Mouse (Mus musculus): Measurements from ENCODE around the gene Ralgapb. TPM values are rescaled to one million over a fixed set of nuclear protein-coding genes. Genes with fewer than 3 reads are reported as not detected.

The Ralgapb gene
- polyA plus RNA-seq, 1 experiment from 2014 or later = 32.4 TPM

DNA sequence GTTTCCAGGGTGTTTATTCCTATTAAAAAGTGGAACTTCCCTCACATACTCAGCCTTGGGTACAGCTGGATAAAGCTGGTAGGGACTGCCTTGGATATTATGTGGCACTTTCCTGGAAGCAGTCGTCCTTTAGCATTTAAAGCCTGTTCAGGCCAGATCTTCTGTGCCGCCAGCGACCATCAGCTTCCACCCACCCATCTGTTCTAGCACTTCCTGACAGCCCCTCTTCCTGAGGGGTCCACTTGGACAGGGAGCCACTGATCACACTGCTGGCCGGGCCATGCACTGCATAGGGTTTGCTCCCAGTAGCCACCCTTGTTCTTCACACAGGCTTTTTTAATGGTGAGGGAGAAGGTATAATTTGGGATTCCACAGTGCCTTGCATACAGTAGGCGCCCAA, 88.8 kb downstream of the Ralgapb start:
- Histone ChIP-seq H3K36me3 (ENCODE audit: control insufficient read depth, insufficient read depth, low read length) (0 out of 2 replicates have a peak, but pooled peaks cover 2% of the 10 kb centered on the region), H3K4me3 (ENCODE audit: low read depth, low read length) (no peak overlapping the region), H3K9ac (ENCODE audit: low read depth, low read length) (no peak overlapping the region), H3K9me3 (ENCODE audit: control insufficient read depth, low read length) (no peaks in the 10 kb centered on the region), H3K4me2 (replicated peaks; ENCODE audit: low read depth, low read length) (no peak overlapping the region), H3K27me3 (ENCODE audit: control insufficient read depth, insufficient read depth, low read length) (no peaks in the 10 kb centered on the region), H3K4me1 (replicated peaks; ENCODE audit: control insufficient read depth, insufficient read depth, low read length) (no peaks in the 10 kb centered on the region), H3K27ac (ENCODE audit: low read depth, low read length) (no peak overlapping the region)
- ATAC-seq (ENCODE audit: low FRiP score) = no peak
- WGBS = 87% methylated on average over 5 of the region's 5 CpGs
- DNase-seq (ENCODE audit: low spot score) = no peak

DNA sequence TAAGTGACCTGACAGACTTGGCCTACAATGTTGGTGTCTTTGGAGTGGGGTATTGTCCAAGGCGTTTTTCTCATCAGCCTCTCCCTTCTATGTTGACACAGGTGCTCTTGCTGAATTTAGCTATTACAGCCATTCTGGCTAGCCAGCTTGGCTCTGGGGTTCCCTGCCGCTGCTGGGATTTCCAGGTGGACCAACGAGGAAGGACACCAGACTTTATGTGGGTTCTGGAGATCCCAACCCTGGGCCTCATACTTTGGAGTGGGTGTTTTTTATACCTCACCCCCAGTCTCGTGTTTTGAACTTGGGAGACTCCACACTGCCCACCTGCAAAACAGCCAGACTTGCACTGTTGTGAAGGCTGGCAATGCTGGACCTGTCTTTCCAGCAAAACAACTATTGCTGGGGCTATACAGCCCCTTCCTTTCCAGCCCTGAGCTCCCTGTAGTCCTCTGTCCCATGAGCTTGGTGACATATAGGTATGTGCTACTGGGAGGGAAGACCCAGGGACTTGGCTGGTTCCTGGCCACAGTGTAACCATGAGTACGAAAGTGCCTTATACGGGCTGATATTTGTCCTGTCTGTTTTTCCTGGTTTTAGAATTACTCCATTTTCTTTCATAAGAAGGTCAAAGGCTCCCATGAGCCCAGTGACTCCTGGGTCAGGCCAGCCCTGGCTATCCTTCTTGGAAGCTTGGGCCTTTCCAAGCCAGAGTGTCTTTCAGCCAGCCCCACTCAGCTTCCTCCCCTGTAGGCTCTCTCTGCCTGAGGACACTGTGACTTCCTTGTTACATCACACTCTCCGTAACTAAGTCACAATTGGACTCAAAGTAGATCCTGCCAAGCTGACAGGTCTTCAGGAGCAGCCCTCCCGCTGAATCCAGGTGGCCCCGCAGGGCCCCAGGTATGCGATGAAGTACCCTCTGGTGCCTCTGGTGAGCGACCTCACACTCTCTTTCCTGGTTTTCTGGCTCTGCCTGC, 92.5 kb downstream of the Ralgapb start, which contains the start of gene Adig:
Gene Adig (plus strand): TSS at position 777 of the 977 bp plus-strand sequence.
- Histone ChIP-seq H3K27ac (ENCODE audit: low read depth, low read length) (no peak within 1 kb of the TSS), H3K27me3 (ENCODE audit: control insufficient read depth, insufficient read depth, low read length) (no peaks in the 10 kb centered on the region), H3K4me1 (replicated peaks; ENCODE audit: control insufficient read depth, insufficient read depth, low read length) (no peaks in the 10 kb centered on the region), H3K36me3 (ENCODE audit: control insufficient read depth, insufficient read depth, low read length) (no peaks in the 10 kb centered on the region), H3K4me2 (replicated peaks; ENCODE audit: low read depth, low read length) (no peak within 1 kb of the TSS), H3K9ac (ENCODE audit: low read depth, low read length) (no peak within 1 kb of the TSS), H3K4me3 (ENCODE audit: low read depth, low read length) (no peak within 1 kb of the TSS), H3K9me3 (ENCODE audit: control insufficient read depth, low read length) (no peaks in the 10 kb centered on the region)
- no peak for ATAC-seq (ENCODE audit: low FRiP score)
- 77% methylated on average over 11 of the region's 11 CpGs for WGBS
- DNase-seq (ENCODE audit: low spot score) = no peak

DNA sequence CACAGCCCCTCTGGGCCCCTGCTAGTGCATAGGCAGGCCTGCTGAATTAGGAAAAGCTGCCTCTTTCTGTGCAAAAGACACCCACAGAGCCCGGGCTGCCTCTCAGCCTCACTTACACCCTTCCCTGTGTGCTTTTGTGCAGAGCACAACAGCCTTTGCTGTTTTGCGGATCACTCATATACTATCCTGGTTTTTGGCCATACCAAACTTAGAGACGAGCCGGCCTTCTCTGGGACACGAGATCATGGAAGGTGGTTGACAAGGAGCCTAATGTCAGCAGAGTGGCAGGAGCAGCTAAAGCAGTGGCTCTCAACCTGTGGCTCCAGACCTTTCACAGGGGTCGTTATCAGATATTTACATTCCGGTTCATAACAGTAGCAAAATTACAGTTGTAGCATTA, 93.6 kb downstream of the Ralgapb start:
- DNase-seq (ENCODE audit: low spot score) (no peak), ATAC-seq (ENCODE audit: low FRiP score) (no peak)
- WGBS = 90% methylated on average over 7 of the region's 7 CpGs
- Histone ChIP-seq H3K4me1 (replicated peaks; ENCODE audit: control insufficient read depth, insufficient read depth, low read length) (no peaks in the 10 kb centered on the region), H3K9ac (ENCODE audit: low read depth, low read length) (no peak overlapping the region), H3K4me2 (replicated peaks; ENCODE audit: low read depth, low read length) (no peak overlapping the region), H3K27ac (ENCODE audit: low read depth, low read length) (no peak overlapping the region), H3K9me3 (ENCODE audit: control insufficient read depth, low read length) (no peaks in the 10 kb centered on the region), H3K36me3 (ENCODE audit: control insufficient read depth, insufficient read depth, low read length) (no peaks in the 10 kb centered on the region), H3K27me3 (ENCODE audit: control insufficient read depth, insufficient read depth, low read length) (no peaks in the 10 kb centered on the region), H3K4me3 (ENCODE audit: low read depth, low read length) (no peak overlapping the region)

DNA sequence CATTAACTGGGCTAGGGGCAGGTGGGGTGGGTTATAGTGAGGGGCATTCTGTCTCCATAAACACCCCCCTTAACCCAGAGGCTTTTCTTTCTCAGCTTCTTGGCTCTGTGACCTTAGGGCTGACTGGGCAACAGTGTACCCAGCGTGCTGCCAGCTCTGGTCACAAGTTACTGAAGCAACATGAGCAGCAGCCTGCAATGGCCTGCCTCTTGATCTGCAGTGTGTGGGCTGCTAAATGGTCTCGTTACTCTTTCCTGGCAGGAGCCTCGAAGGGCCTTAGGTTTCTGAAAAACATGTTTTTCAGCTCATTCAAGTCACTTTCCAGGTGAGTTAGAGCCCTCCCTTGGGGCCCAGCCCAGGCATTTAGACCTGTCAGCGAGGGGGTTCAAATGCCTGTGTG, 94.0 kb downstream of the Ralgapb start:
- Histone ChIP-seq H3K9me3 (ENCODE audit: control insufficient read depth, low read length) (no peaks in the 10 kb centered on the region), H3K4me3 (ENCODE audit: low read depth, low read length) (no peak overlapping the region), H3K27me3 (ENCODE audit: control insufficient read depth, insufficient read depth, low read length) (no peaks in the 10 kb centered on the region), H3K36me3 (ENCODE audit: control insufficient read depth, insufficient read depth, low read length) (no peaks in the 10 kb centered on the region), H3K27ac (ENCODE audit: low read depth, low read length) (no peak overlapping the region), H3K4me1 (replicated peaks; ENCODE audit: control insufficient read depth, insufficient read depth, low read length) (no peaks in the 10 kb centered on the region), H3K9ac (ENCODE audit: low read depth, low read length) (no peak overlapping the region), H3K4me2 (replicated peaks; ENCODE audit: low read depth, low read length) (no peak overlapping the region)
- ATAC-seq (ENCODE audit: low FRiP score) (no peak), DNase-seq (ENCODE audit: low spot score) (no peak)
- 81% methylated on average over 4 of the region's 4 CpGs for WGBS

DNA sequence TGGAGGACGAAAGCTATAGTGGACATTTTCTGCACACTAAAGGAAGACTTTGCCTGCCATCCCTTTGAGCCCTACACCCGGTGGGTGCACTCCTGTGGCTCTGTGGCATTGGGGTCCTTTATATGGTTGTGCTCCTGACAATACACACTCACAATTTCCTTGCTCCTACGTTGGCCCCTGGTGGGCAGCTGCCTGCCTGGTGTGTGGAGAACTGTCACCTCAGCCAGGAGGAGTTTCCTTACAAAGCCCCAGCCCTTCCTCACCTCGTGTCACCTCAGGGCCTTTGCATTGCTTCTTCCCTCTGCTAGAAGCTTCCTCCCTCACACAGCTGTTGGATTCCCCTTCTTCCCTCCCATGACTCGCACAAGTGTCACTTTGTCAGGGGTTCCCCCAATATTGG, 96.8 kb downstream of the Ralgapb start:
- Histone ChIP-seq H3K27me3 (ENCODE audit: control insufficient read depth, insufficient read depth, low read length) (no peaks in the 10 kb centered on the region), H3K4me3 (ENCODE audit: low read depth, low read length) (no peak overlapping the region), H3K9me3 (ENCODE audit: control insufficient read depth, low read length) (no peaks in the 10 kb centered on the region), H3K36me3 (ENCODE audit: control insufficient read depth, insufficient read depth, low read length) (no peaks in the 10 kb centered on the region), H3K4me1 (replicated peaks; ENCODE audit: control insufficient read depth, insufficient read depth, low read length) (no peaks in the 10 kb centered on the region), H3K4me2 (replicated peaks; ENCODE audit: low read depth, low read length) (no peak overlapping the region), H3K9ac (ENCODE audit: low read depth, low read length) (no peak overlapping the region), H3K27ac (ENCODE audit: low read depth, low read length) (no peak overlapping the region)
- DNase-seq (ENCODE audit: low spot score) (no peak), ATAC-seq (ENCODE audit: low FRiP score) (no peak)
- WGBS = 80% methylated on average over 5 of the region's 5 CpGs

DNA sequence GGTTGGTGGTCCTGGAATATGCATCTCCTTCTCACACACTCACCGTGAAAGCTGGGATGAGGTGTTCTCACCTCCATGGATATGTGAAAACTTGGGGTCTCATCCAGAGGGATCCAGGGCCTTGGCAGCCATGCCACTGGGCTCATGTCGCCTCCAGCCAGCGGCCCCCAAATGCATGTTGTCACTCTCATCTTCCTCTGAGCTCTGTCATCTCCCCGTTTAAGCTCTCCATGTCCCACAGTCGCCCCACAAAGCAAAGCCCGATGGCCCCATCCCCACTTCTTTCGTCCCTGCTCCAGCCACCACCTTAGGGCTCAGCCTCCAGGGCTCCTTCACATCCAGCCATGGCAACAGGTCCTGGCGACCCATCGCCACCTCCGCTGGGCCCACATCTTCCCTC, 97.4 kb downstream of the Ralgapb start:
- no peaks in the 10 kb centered on the region for H3K9me3 ChIP-seq (ENCODE audit: control insufficient read depth, low read length)
- H3K27me3 ChIP-seq (ENCODE audit: control insufficient read depth, insufficient read depth, low read length) = no peaks in the 10 kb centered on the region
- H3K4me1 ChIP-seq (replicated peaks; ENCODE audit: control insufficient read depth, insufficient read depth, low read length) = no peaks in the 10 kb centered on the region
- H3K36me3 ChIP-seq (ENCODE audit: control insufficient read depth, insufficient read depth, low read length) = no peaks in the 10 kb centered on the region
- no peak overlapping the region for H3K9ac ChIP-seq (ENCODE audit: low read depth, low read length)
- H3K4me2 ChIP-seq (replicated peaks; ENCODE audit: low read depth, low read length) = no peak overlapping the region
- DNase-seq (ENCODE audit: low spot score) (no peak), ATAC-seq (ENCODE audit: low FRiP score) (no peak)
- 91% methylated on average over 10 of the region's 10 CpGs for WGBS
- H3K27ac ChIP-seq (ENCODE audit: low read depth, low read length) = no peak overlapping the region
- H3K4me3 ChIP-seq (ENCODE audit: low read depth, low read length) = no peak overlapping the region

DNA sequence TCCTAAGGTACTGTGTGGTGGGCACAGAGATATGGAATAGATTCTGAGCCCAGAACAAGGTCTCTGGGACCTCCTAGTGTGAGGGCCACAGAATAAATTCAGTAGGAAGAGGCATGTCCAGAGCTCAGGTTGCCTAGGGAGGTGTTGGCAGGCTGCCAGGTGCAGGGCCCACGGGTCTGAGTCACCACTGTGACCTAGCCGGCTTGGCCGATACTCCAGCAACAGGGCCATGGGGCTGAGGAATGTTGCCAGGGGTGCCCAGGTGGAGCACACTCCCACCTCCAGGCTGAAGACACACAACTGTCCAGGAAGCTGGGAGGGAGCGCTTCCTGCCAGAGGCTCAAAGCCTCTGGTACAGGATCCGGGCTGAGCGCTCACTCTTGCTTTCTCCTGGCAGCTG, 101.0 kb downstream of the Ralgapb start:
- WGBS = 85% methylated on average over 6 of the region's 6 CpGs
- DNase-seq (ENCODE audit: low spot score) (no peak), ATAC-seq (ENCODE audit: low FRiP score) (no peak)
- H3K4me1 ChIP-seq (replicated peaks; ENCODE audit: control insufficient read depth, insufficient read depth, low read length) = no peaks in the 10 kb centered on the region
- no peak overlapping the region for H3K4me2 ChIP-seq (replicated peaks; ENCODE audit: low read depth, low read length)
- H3K27me3 ChIP-seq (ENCODE audit: control insufficient read depth, insufficient read depth, low read length) = no peaks in the 10 kb centered on the region
- no peak overlapping the region for H3K27ac ChIP-seq (ENCODE audit: low read depth, low read length)
- no peaks in the 10 kb centered on the region for H3K9me3 ChIP-seq (ENCODE audit: control insufficient read depth, low read length)
- H3K36me3 ChIP-seq (ENCODE audit: control insufficient read depth, insufficient read depth, low read length) = no peaks in the 10 kb centered on the region
- H3K4me3 ChIP-seq (ENCODE audit: low read depth, low read length) = no peak overlapping the region
- no peak overlapping the region for H3K9ac ChIP-seq (ENCODE audit: low read depth, low read length)

DNA sequence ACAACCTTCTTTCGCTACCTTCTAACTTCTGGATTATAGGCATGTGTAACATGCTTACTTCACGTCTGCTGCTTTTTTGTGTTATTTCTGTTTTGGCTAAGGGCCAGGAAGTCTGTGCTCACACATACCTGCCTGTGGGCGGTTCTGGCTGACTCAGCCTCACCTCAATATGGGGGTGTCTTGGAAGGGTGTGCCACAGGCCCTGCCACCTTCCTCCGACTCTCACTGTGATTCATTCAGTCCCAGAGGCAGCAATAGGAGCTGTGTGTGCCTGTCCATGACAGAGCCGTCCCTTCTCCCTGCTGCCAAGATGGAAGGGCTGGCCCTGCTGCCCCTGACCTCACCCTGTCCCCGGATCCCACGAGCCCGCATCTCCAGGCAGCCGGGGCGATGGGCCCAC, 102.9 kb downstream of the Ralgapb start, which contains the start of gene Arhgap40:
Gene Arhgap40 (plus strand): TSS at position 269 of the 400 bp plus-strand sequence.
- no peak within 1 kb of the TSS for H3K27ac ChIP-seq (ENCODE audit: low read depth, low read length)
- H3K4me3 ChIP-seq (ENCODE audit: low read depth, low read length) = no peak within 1 kb of the TSS
- no peaks in the 10 kb centered on the region for H3K4me1 ChIP-seq (replicated peaks; ENCODE audit: control insufficient read depth, insufficient read depth, low read length)
- 88% methylated on average over 10 of the region's 10 CpGs for WGBS
- ATAC-seq (ENCODE audit: low FRiP score) (no peak), DNase-seq (ENCODE audit: low spot score) (no peak)
- no peak within 1 kb of the TSS for H3K9ac ChIP-seq (ENCODE audit: low read depth, low read length)
- no peaks in the 10 kb centered on the region for H3K9me3 ChIP-seq (ENCODE audit: control insufficient read depth, low read length)
- H3K4me2 ChIP-seq (replicated peaks; ENCODE audit: low read depth, low read length) = no peak within 1 kb of the TSS
- no peaks in the 10 kb centered on the region for H3K27me3 ChIP-seq (ENCODE audit: control insufficient read depth, insufficient read depth, low read length)
- no peaks in the 10 kb centered on the region for H3K36me3 ChIP-seq (ENCODE audit: control insufficient read depth, insufficient read depth, low read length)

DNA sequence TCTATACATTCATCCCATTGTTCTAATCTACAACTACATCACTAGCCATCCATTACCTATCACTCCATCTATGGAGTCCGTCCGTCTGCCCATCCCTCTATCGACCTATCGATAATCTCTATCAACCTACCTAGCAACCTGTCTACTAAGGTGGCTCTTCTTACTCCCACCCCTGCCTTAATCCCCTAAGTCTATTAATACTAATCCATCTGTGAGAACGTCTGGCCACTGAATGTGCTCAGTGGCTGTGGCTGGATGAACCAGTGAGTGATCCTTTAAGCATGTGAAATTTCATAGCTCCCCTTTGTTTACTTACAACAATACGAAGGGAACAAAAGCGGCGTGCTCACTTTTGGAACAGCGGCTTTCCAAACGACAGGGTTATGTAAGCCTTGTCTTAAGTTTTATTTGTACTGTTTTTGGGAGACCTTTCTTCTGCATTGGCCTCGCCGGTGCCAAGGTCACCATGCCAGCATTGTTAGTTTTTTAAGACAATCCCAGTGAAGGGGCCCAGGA, 104.2 kb downstream of the Ralgapb start:
- Histone ChIP-seq H3K4me2 (replicated peaks; ENCODE audit: low read depth, low read length) (no peak overlapping the region), H3K9me3 (ENCODE audit: control insufficient read depth, low read length) (no peaks in the 10 kb centered on the region), H3K27ac (ENCODE audit: low read depth, low read length) (no peak overlapping the region), H3K9ac (ENCODE audit: low read depth, low read length) (no peak overlapping the region), H3K27me3 (ENCODE audit: control insufficient read depth, insufficient read depth, low read length) (no peaks in the 10 kb centered on the region), H3K4me3 (ENCODE audit: low read depth, low read length) (no peak overlapping the region), H3K4me1 (replicated peaks; ENCODE audit: control insufficient read depth, insufficient read depth, low read length) (no peaks in the 10 kb centered on the region), H3K36me3 (ENCODE audit: control insufficient read depth, insufficient read depth, low read length) (no peaks in the 10 kb centered on the region)
- no peak for ATAC-seq (ENCODE audit: low FRiP score)
- no peak for DNase-seq (ENCODE audit: low spot score)
- WGBS = 85% methylated on average over 12 of the region's 12 CpGs

Data from hindbrain, embryonic 11.5 days (tissue).